Mouse (Mus musculus) urinary bladder, postnatal 14 days (tissue): Measurements from ENCODE around the gene Ptchd1.

Experiments used
- DNase-seq: peaks from one replicate; pipeline ENCODE4 v3.0.0; 2021; ENCODE audit warnings: low spot score

The Ptchd1 gene

GRCm38 (mm10) chrX:155623701-155624281, at the start of gene Ptchd1:
Gene Ptchd1 (minus strand): TSS chrX:155623814.
- DNase-seq = no peak

GRCm38 (mm10) chrX:155657971-155658370, 34.4 kb upstream of the Ptchd1 start:
- DNase-seq = no peak

GRCm38 (mm10) chrX:155645975-155646374, 22.4 kb upstream of the Ptchd1 start:
- no peak for DNase-seq

GRCm38 (mm10) chrX:155643975-155644374, 20.4 kb upstream of the Ptchd1 start:
- DNase-seq = no peak

- no peak for DNase-seq
Observed at GRCm38 (mm10) chrX:155625671-155626196, 2.1 kb upstream of the Ptchd1 start.

GRCm38 (mm10) chrX:155624895-155625294, 1.3 kb upstream of the Ptchd1 start:
- DNase-seq = no peak

- DNase-seq = no peak
Observed at GRCm38 (mm10) chrX:155624341-155624841, 777 bp upstream of the Ptchd1 start, which contains the start of gene Gm15155. Gene Gm15155 (plus strand): TSS chrX:155624741.

GRCm38 (mm10) chrX:155622961-155623599, 534 bp downstream of the Ptchd1 start:
- no peak for DNase-seq

- no peak for DNase-seq
Observed at GRCm38 (mm10) chrX:155622527-155622926, 1.1 kb downstream of the Ptchd1 start.

- DNase-seq = no peak
Observed at GRCm38 (mm10) chrX:155601196-155601595, 22.4 kb downstream of the Ptchd1 start.

GRCm38 (mm10) chrX:155596390-155596789, 27.2 kb downstream of the Ptchd1 start:
- DNase-seq = no peak

- no peak for DNase-seq
Observed at GRCm38 (mm10) chrX:155594685-155595084, 28.9 kb downstream of the Ptchd1 start.

- DNase-seq = no peak
Observed at GRCm38 (mm10) chrX:155592467-155592866, 31.1 kb downstream of the Ptchd1 start.

- no peak for DNase-seq
Observed at GRCm38 (mm10) chrX:155591490-155591889, 32.1 kb downstream of the Ptchd1 start.

- DNase-seq = no peak
Observed at GRCm38 (mm10) chrX:155584586-155584985, 39.0 kb downstream of the Ptchd1 start.

- DNase-seq = no peak
Observed at GRCm38 (mm10) chrX:155579791-155580190, 43.8 kb downstream of the Ptchd1 start.

- no peak for DNase-seq
Observed at GRCm38 (mm10) chrX:155572396-155572795, 51.2 kb downstream of the Ptchd1 start.

GRCm38 (mm10) chrX:155543780-155544179, 79.8 kb downstream of the Ptchd1 start:
- no peak for DNase-seq
